Mouse (Mus musculus): ENCODE data around the gene Hist1h3f. TPM values are rescaled to one million over a fixed set of nuclear protein-coding genes. Genes with fewer than 3 reads are reported as not detected.

The Hist1h3f gene
- 2.1 and 3.2 TPM in 2 replicates for polyA plus RNA-seq (2016; fragmentation: Nextera tagmentation; extraction: Ambion mirVana)

GRCm38 (mm10) chr13:23543965-23544786 lies at the start of gene Hist1h3f:
Gene Hist1h3f (plus strand): TSS chr13:23544052.
- WGBS, result under 1% methylated on average over 33 of the region's 45 CpGs
- Histone ChIP-seq H3K27ac (peak within 1 kb of the TSS; percentile 94), H3K9ac (replicated peaks) (peak within 1 kb of the TSS; percentile 70), H3K4me1 (replicated peaks) (0 out of 2 replicates have a peak, but pooled peaks cover 5% of the 10 kb centered on the region), H3K36me3 (no peaks in the 10 kb centered on the region), H3K27me3 (no peaks in the 10 kb centered on the region), H3K9me3 (no peaks in the 10 kb centered on the region), H3K4me2 (peak within 1 kb of the TSS; percentile 71), H3K4me3 (replicated peaks) (peak within 1 kb of the TSS; percentile 46)
- peak; percentile 88 for ATAC-seq (ENCODE audit: insufficient number of reproducible peaks, insufficient read depth, low FRiP score, low TSS enrichment, low read depth)

GRCm38 (mm10) chr13:23495526-23495925 lies 48.3 kb upstream of the Hist1h3f start:
- Histone ChIP-seq H3K27ac (no peak overlapping the region), H3K4me3 (replicated peaks) (no peak overlapping the region), H3K9me3 (no peaks in the 10 kb centered on the region), H3K27me3 (0 out of 2 replicates have a peak, but pooled peaks cover 3% of the 10 kb centered on the region), H3K36me3 (no peaks in the 10 kb centered on the region), H3K9ac (replicated peaks) (no peak overlapping the region), H3K4me1 (replicated peaks) (peaks cover 19% of the 10 kb centered on the region), H3K4me2 (no peak overlapping the region)
- WGBS, result 80% methylated on average over 6 of the region's 6 CpGs
- no peak for ATAC-seq (ENCODE audit: insufficient number of reproducible peaks, insufficient read depth, low FRiP score, low TSS enrichment, low read depth)

DNA sequence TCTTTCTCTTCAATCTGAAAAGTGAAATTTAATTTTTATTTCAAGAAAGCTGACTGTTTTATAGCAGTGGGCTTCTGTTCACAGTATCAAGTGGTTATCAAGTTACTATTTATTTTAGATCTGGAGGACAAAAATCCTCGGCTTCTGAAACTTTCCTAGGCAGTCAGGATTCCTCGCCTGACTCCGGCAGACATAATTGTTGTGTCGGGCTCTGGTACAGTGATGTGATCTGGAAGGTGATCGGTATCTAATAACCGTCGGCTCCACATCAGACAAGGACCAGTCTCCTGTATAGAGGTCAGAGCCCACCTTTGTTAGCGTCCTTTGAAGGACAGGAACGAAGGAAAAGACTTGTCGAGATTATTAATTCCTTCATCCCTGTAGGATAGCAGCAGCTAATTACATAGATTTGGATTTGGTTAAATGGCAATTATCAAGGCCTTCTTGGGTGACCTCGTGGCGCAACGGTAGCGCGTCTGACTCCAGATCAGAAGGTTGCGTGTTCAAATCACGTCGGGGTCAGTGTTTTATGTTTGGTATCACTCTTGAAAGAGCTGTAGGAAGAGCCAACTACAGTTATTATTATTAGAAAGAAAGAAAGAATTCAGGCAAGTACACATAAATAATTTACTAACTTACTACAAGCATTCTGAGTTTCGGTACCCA lies 46.1 kb upstream of the Hist1h3f start:
- Histone ChIP-seq H3K27ac (peak overlapping the region; percentile 69; the same call in 1 of the 2 replicates), H3K4me2 (peak overlapping the region; percentile 57)
- WGBS, result 2% methylated on average over 19 of the region's 19 CpGs

GRCm38 (mm10) chr13:23498653-23499052 lies 45.2 kb upstream of the Hist1h3f start:
- 1% methylated on average over 10 of the region's 10 CpGs for WGBS
- peak; percentile 61; the same call in 1 of the 2 replicates for ATAC-seq (ENCODE audit: insufficient number of reproducible peaks, insufficient read depth, low FRiP score, low TSS enrichment, low read depth)

More for the DNA sequence above, 46.1 kb upstream of the Hist1h3f start:
- Histone ChIP-seq H3K36me3 (no peaks in the 10 kb centered on the region), H3K4me3 (replicated peaks) (peak overlapping the region; percentile 35), H3K4me1 (replicated peaks) (peaks cover 14% of the 10 kb centered on the region), H3K27me3 (no peaks in the 10 kb centered on the region), H3K9me3 (no peaks in the 10 kb centered on the region), H3K9ac (replicated peaks) (no peak overlapping the region)
- no peak for ATAC-seq (ENCODE audit: insufficient number of reproducible peaks, insufficient read depth, low FRiP score, low TSS enrichment, low read depth)

GRCm38 (mm10) chr13:23499943-23500342 lies 43.9 kb upstream of the Hist1h3f start:
- Histone ChIP-seq H3K27me3 (no peaks in the 10 kb centered on the region), H3K4me3 (replicated peaks) (no peak overlapping the region), H3K27ac (no peak overlapping the region), H3K9me3 (no peaks in the 10 kb centered on the region), H3K4me2 (no peak overlapping the region; the same call in 1 of the 2 replicates), H3K36me3 (no peaks in the 10 kb centered on the region), H3K9ac (replicated peaks) (no peak overlapping the region), H3K4me1 (replicated peaks) (peaks cover 15% of the 10 kb centered on the region)
- no peak for ATAC-seq (ENCODE audit: insufficient number of reproducible peaks, insufficient read depth, low FRiP score, low TSS enrichment, low read depth)
- WGBS, result 9% methylated on average over 7 of the region's 7 CpGs

More at GRCm38 (mm10) chr13:23498653-23499052, 45.2 kb upstream of the Hist1h3f start:
- no peaks in the 10 kb centered on the region for H3K9me3 ChIP-seq
- peak overlapping the region; percentile 35 for H3K4me3 ChIP-seq (replicated peaks)
- H3K36me3 ChIP-seq, result no peaks in the 10 kb centered on the region
- no peak overlapping the region for H3K9ac ChIP-seq (replicated peaks)
- H3K27ac ChIP-seq, result peak overlapping the region; percentile 69; the same call in 1 of the 2 replicates
- H3K4me1 ChIP-seq (replicated peaks), result peaks cover 14% of the 10 kb centered on the region
- peak overlapping the region; percentile 57 for H3K4me2 ChIP-seq
- H3K27me3 ChIP-seq, result no peaks in the 10 kb centered on the region

DNA sequence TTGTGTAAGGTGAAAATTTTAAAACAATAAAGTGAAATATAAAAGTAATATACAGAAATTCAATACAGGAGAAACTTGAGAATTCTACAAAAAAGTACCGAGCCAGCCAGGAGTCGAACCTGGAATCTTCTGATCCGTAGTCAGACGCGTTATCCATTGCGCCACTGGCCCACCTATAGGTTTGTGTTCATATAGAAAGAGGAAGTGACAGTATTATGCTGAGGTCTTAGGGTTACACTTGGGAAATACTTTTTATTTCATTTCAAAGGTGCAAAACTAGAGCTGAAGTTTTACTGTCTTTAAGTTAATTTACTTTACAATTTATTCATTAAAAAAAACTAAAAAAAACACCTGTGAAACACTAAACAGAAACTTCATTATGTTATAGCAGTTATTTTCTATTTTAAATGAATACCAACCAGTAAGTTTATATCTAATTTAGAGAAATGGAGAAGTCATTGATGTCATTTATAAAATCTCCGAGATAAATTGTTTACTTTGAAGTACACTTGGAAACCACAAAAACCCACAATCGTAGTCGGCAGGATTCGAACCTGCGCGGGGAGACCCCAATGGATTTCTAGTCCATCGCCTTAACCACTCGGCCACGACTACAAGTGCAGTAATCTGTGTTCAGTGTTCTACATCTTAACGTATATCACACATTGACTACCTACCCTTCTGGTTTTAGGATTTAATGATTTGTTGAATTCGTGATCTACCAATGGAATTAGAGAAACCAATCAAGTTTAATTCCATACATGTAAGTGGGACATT lies 43.2 kb upstream of the Hist1h3f start:
- Histone ChIP-seq H3K27me3 (no peaks in the 10 kb centered on the region), H3K4me2 (peak overlapping the region; percentile 38), H3K27ac (no peak overlapping the region), H3K9me3 (no peaks in the 10 kb centered on the region), H3K4me1 (replicated peaks) (peaks cover 22% of the 10 kb centered on the region), H3K9ac (replicated peaks) (no peak overlapping the region), H3K4me3 (replicated peaks) (no peak overlapping the region; the same call in 1 of the 2 replicates), H3K36me3 (no peaks in the 10 kb centered on the region)
- WGBS, result 2% methylated on average over 17 of the region's 17 CpGs
- ATAC-seq (ENCODE audit: insufficient number of reproducible peaks, insufficient read depth, low FRiP score, low TSS enrichment, low read depth), result 0 out of 2 replicates have a peak, but pooled peaks have one; percentile 22

DNA sequence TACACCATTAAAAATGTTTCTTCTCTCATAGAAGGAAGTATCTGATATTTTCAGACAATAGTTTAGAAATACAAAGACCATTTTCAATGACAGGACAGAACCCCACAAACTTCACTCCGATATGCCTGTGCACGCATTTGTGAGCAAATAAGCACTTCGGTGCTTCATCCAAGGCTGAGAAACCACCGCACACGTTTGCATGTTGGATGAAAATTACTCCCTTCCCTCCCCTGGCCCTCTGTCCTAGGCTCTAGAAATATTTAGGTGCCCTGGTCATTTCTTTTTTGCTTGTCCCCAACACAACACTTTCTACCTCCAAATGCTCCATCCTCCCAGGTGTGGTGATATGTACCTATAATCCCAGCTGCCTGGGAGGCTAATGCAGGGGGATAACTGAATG lies 42.3 kb upstream of the Hist1h3f start:
- Histone ChIP-seq H3K27me3 (no peaks in the 10 kb centered on the region), H3K27ac (no peak overlapping the region), H3K9me3 (no peaks in the 10 kb centered on the region), H3K36me3 (no peaks in the 10 kb centered on the region), H3K4me1 (replicated peaks) (peaks cover 27% of the 10 kb centered on the region), H3K4me2 (peak overlapping the region; percentile 38), H3K4me3 (replicated peaks) (peak overlapping the region; percentile 6; the same call in 1 of the 2 replicates), H3K9ac (replicated peaks) (no peak overlapping the region)
- WGBS, result 20% methylated on average over 5 of the region's 5 CpGs
- ATAC-seq (ENCODE audit: insufficient number of reproducible peaks, insufficient read depth, low FRiP score, low TSS enrichment, low read depth), result no peak

DNA sequence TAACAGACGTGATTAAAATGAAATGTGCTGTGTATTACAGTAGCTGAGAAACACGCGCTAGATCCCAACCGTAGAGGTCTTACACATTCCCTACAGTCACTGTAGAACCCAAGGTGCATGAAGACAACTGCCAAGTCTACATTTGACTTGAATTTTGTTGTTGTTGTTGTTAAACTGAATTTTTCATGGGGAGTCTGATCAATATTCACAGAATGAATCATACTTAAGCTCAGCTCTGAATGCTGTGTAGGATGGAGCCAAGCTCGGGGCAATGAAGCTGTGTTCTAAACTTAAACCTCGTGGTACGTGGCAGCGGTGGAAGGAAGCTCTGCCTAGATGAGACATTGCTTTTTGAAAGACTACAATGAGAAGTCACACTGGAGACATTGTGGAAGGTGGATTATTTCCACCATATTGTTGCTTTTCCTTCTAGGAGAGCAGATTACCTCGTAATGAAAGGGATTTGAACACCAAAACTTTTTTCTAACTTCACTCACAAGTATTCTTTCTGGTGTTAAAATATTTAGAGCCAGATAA lies 41.8 kb upstream of the Hist1h3f start:
- Histone ChIP-seq H3K27ac (no peak overlapping the region), H3K9me3 (no peaks in the 10 kb centered on the region), H3K4me3 (replicated peaks) (no peak overlapping the region), H3K4me2 (peak overlapping the region; percentile 38), H3K9ac (replicated peaks) (no peak overlapping the region), H3K36me3 (no peaks in the 10 kb centered on the region), H3K27me3 (no peaks in the 10 kb centered on the region), H3K4me1 (replicated peaks) (peaks cover 27% of the 10 kb centered on the region)
- WGBS, result 38% methylated on average over 9 of the region's 9 CpGs
- no peak for ATAC-seq (ENCODE audit: insufficient number of reproducible peaks, insufficient read depth, low FRiP score, low TSS enrichment, low read depth)

DNA sequence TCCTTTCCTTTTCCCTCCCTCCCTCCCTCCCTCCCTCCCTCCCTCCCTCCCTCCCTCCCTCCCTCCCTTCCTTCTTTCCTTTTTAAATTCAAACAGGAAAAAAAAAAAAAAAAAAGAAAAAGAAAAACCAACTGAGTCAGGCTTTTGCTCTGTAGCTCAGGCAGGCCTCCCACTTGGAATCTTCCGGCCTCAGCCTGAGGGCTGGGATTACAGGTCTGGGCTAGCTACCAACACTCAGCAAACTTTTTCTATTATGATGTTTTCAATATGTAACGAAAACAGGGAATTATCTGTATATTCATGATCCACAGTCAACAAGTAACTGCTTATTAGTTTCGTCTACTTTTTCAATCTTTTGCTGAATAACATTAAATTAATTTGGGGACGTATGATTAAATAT lies 40.9 kb upstream of the Hist1h3f start:
- Histone ChIP-seq H3K4me3 (replicated peaks) (no peak overlapping the region), H3K4me2 (no peak overlapping the region), H3K9me3 (no peaks in the 10 kb centered on the region), H3K4me1 (replicated peaks) (peaks cover 27% of the 10 kb centered on the region), H3K27ac (no peak overlapping the region), H3K27me3 (no peaks in the 10 kb centered on the region), H3K36me3 (no peaks in the 10 kb centered on the region), H3K9ac (replicated peaks) (no peak overlapping the region)
- no peak for ATAC-seq (ENCODE audit: insufficient number of reproducible peaks, insufficient read depth, low FRiP score, low TSS enrichment, low read depth)
- 43% methylated on average over 4 of the region's 4 CpGs for WGBS

DNA sequence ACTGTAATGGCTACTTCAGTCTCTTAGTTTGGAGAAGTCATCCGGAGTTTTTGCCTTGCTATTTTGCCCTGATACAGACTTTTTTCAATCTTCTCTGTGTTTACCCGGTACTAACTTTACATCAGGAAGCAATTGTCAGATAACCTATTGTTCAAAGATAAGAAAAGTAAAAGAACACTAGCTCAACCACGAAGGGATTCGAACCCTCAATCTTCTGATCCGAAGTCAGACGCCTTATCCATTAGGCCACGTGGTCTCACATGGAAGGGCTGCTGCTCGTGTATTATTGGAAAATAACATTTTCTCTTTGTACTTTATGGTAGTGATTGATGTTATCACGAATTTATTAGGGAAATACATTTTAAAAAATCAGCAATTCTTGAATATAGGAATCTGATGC lies 40.1 kb upstream of the Hist1h3f start:
- H3K36me3 ChIP-seq, result no peaks in the 10 kb centered on the region
- H3K27me3 ChIP-seq, result no peaks in the 10 kb centered on the region
- no peak overlapping the region for H3K9ac ChIP-seq (replicated peaks)
- no peak overlapping the region for H3K27ac ChIP-seq
- peaks cover 27% of the 10 kb centered on the region for H3K4me1 ChIP-seq (replicated peaks)
- no peak for ATAC-seq (ENCODE audit: insufficient number of reproducible peaks, insufficient read depth, low FRiP score, low TSS enrichment, low read depth)
- H3K4me2 ChIP-seq, result peak overlapping the region; percentile 18
- H3K4me3 ChIP-seq (replicated peaks), result no peak overlapping the region
- no peaks in the 10 kb centered on the region for H3K9me3 ChIP-seq
- 2% methylated on average over 9 of the region's 9 CpGs for WGBS

All from limb, embryonic 12.5 days (tissue).